Mouse (Mus musculus) left cerebral cortex, adult 11 months (tissue): ENCODE data around the gene Mmp7.

ENCODE experiments used
- DNase-seq: peaks from one replicate; pipeline ENCODE4 v3.0.0; 2022; ENCODE audit warnings: low spot score

Gene Mmp7

GRCm38 (mm10) chr9:7744156-7744555 lies 52.3 kb downstream of the Mmp7 start:
- no peak for DNase-seq

DNA sequence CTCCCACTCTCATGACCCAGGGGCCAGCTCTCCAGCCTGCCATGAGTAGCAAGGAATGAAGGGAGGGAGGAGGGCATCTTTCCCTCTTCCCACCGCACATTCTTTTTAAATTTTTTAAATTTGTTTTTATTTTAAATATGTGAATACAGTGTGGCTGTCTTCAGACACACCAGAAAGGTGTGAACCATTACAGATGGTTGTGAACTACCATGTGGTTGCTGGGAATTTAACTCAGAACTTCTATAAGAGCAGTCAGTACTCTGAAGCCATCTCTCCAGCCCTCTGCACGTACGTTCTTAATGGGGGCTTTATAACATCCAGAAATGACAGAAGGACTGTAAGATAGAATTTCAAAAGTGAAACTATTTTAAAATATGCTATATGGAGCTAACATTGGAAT lies 57.0 kb downstream of the Mmp7 start:
- no peak for DNase-seq
